Mouse (Mus musculus): ENCODE measurements around the gene Cyp4v3.

DNA sequence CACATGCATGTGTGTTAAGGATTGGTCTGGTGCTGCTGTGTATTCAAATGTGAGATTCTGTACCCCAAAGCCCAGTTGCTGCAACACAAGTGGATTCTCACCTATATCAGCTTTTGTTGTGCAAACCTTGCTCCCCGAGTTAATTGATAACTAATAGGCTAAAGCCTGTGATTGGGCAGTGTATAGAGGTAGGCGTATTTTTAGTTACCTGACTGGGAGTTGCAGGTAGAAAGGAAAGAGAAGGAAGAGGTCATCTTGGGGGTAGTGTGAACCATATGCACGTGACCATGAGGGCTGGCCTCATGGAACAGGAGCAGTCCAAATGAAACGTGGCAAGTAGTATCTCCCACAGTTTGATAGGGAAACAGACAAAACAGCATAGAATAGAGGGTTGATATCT is 68.1 kb downstream of the Cyp4v3 start:
- TF ChIP-seq CTCF (IDR thresholded peaks at IDR 0.05; ENCODE audit: low read depth) (no peak), EP300 (IDR thresholded peaks at IDR 0.05; ENCODE audit: low read depth) (no peak; the same call in 1 of the 2 replicates)

Data from liver, postnatal 0 days (tissue).